ENCODE assay signal across 24 mouse cellular contexts in genomic region chr16:94452768-94453167, GRCm38 (mm10).
A peak's percentile ranks its signal among the peaks of the same experiment; 100 is the strongest.
DNase-seq lines count a peak whose midpoint lies in the region; ATAC-seq and TF ChIP-seq lines count a peak whose summit lies in the region.
"Had no signal": no experiment of that assay in that cellular context is flagged by ENCODE, and none has a peak within 500 bp of the region (broad histone marks: within the 10 kb centered on the region; RNA-seq: fewer than 3 reads in every experiment).

No protein-coding gene starts in this region.

- no peak overlapping the region for H3K4me2 ChIP-seq in kidney, embryonic 16.5 days (replicated peaks; ENCODE audit: low read depth, low read length)
- H3K4me2 ChIP-seq in stomach, embryonic 14.5 days (replicated peaks; ENCODE audit: low read depth, low read length): no peak overlapping the region
- H3K4me2 ChIP-seq in stomach, postnatal 0 days (replicated peaks; ENCODE audit: low read depth): no peak overlapping the region
- no peak overlapping the region for H3K4me2 ChIP-seq in intestine, postnatal 0 days (replicated peaks; ENCODE audit: low read depth)
- no peak overlapping the region for H3K4me2 ChIP-seq in forebrain, embryonic 16.5 days (ENCODE audit: low read length)
- H3K4me2 ChIP-seq: forebrain, embryonic 13.5 days; heart, embryonic 12.5 days; heart, embryonic 15.5 days; hindbrain, embryonic 13.5 days had no signal

- H3K4me1 ChIP-seq in kidney, embryonic 16.5 days (ENCODE audit: insufficient read depth, low read length): peaks cover 18% of the 10 kb centered on the region
- H3K4me1 ChIP-seq in stomach, embryonic 14.5 days (ENCODE audit: control insufficient read depth, insufficient read depth, low read length): 0 out of 2 replicates have a peak, but pooled peaks cover 3% of the 10 kb centered on the region
- H3K4me1 ChIP-seq in stomach, postnatal 0 days (replicated peaks; ENCODE audit: control insufficient read depth, insufficient read depth): no peaks in the 10 kb centered on the region
- H3K4me1 ChIP-seq in intestine, postnatal 0 days (replicated peaks; ENCODE audit: control insufficient read depth, insufficient read depth, low read length): no peaks in the 10 kb centered on the region; the same call in 1 of the 2 replicates
- no peaks in the 10 kb centered on the region for H3K4me1 ChIP-seq in forebrain, embryonic 16.5 days (replicated peaks; ENCODE audit: control insufficient read depth, insufficient read depth, low read length)
- H3K4me1 ChIP-seq: forebrain, embryonic 10.5 days; forebrain, embryonic 13.5 days; heart, embryonic 12.5 days; heart, embryonic 15.5 days; hindbrain, embryonic 10.5 days; hindbrain, embryonic 13.5 days had no signal

- TF ChIP-seq CTCF in stomach, postnatal 0 days (IDR thresholded peaks at IDR 0.05; ENCODE audit: low read depth): no peak
- no peak for TF ChIP-seq CTCF in Patski (IDR thresholded peaks at IDR 0.05)
- TF ChIP-seq CTCF in intestine, postnatal 0 days (IDR thresholded peaks at IDR 0.05; ENCODE audit: low read depth): no peak

- CTCF ChIA-PET in Patski (lab: Charles Lee): interaction anchor here (3.3 kb wide), 1 partner anchor 10 kb away, joined by 15 read pairs; no protein-coding TSS in a partner anchor

- in situ Hi-C loops in Patski (cut with MboI; ENCODE audit: low pct_unique_long_range_greater_than_20kb): no loop called here

- H3K36me3 ChIP-seq in kidney, embryonic 16.5 days (ENCODE audit: insufficient read depth, low read length): peaks cover 63% of the 10 kb centered on the region
- H3K36me3 ChIP-seq in stomach, embryonic 14.5 days (ENCODE audit: control insufficient read depth, insufficient read depth, low read length): peaks cover 82% of the 10 kb centered on the region
- peaks cover 4% of the 10 kb centered on the region for H3K36me3 ChIP-seq in stomach, postnatal 0 days (ENCODE audit: control insufficient read depth, insufficient read depth, low read length)
- peaks cover 33% of the 10 kb centered on the region for H3K36me3 ChIP-seq in intestine, postnatal 0 days (ENCODE audit: control insufficient read depth, insufficient read depth)
- peaks cover 55% of the 10 kb centered on the region for H3K36me3 ChIP-seq in forebrain, embryonic 16.5 days (ENCODE audit: control insufficient read depth, insufficient read depth)

- H3K27ac ChIP-seq in kidney, embryonic 16.5 days (ENCODE audit: low read length): peak overlapping the region; percentile 66; the same call in 1 of the 2 replicates
- H3K27ac ChIP-seq in stomach, embryonic 14.5 days (ENCODE audit: low read length): 0 out of 2 replicates have a peak overlapping the region, but pooled peaks have one; percentile 21
- H3K27ac ChIP-seq in stomach, postnatal 0 days (replicated peaks): no peak overlapping the region
- peak overlapping the region; percentile 79; the same call in 1 of the 2 replicates for H3K27ac ChIP-seq in intestine, postnatal 0 days (ENCODE audit: low read depth, low read length)
- H3K27ac ChIP-seq in forebrain, embryonic 16.5 days (ENCODE audit: low read length): no peak overlapping the region
- H3K27ac ChIP-seq: forebrain, embryonic 10.5 days; forebrain, embryonic 13.5 days; gastrocnemius, adult 2 months; heart, embryonic 15.5 days; hindbrain, embryonic 10.5 days; hindbrain, embryonic 13.5 days had no signal

- ATAC-seq in kidney, embryonic 16.5 days (ENCODE audit: low FRiP score, low TSS enrichment): no peak
- no peak for ATAC-seq in stomach, embryonic 14.5 days (ENCODE audit: insufficient number of reproducible peaks, insufficient read depth, low FRiP score, low read depth)
- ATAC-seq in stomach, postnatal 0 days (ENCODE audit: low FRiP score, low TSS enrichment): no peak
- peak; percentile 70 for ATAC-seq in Patski
- ATAC-seq in intestine, postnatal 0 days: no peak
- ATAC-seq in forebrain, embryonic 16.5 days: no peak
- ATAC-seq: forebrain, embryonic 13.5 days; forebrain, postnatal 0 days; hindbrain, embryonic 16.5 days had no signal

- DNase-seq in kidney, adult 8-10 months: no peak
- no peak for DNase-seq in stomach, postnatal 0 days (ENCODE audit: low spot score)
- DNase-seq in Patski (ENCODE audit: low read depth, low spot score): peak; percentile 41
- DNase-seq in adrenal gland, postnatal 4 days (ENCODE audit: low spot score in 2 of 2): no peak
- DNase-seq: cerebellum, adult 11-12 months; cerebellum, adult 8-10 months; cerebellum, postnatal 10 days; forebrain, postnatal 0 days; gastrocnemius, adult 2 months; gastrocnemius, postnatal 25 days; heart, adult 18-20 months; heart, postnatal 10 days; heart, postnatal 36 days had no signal

- 35% methylated on average over 4 of the region's 4 CpGs for WGBS in kidney, embryonic 16.5 days
- 74% methylated on average over 4 of the region's 4 CpGs for WGBS in stomach, embryonic 14.5 days
- WGBS in stomach, postnatal 0 days: 69% methylated on average over 4 of the region's 4 CpGs
- WGBS in intestine, postnatal 0 days: 76% methylated on average over 4 of the region's 4 CpGs
- WGBS in forebrain, embryonic 16.5 days: 85% methylated on average over 4 of the region's 4 CpGs

- POLR2A ChIA-PET in Patski (lab: Charles Lee): interaction anchor here (0.6 kb wide), 1 partner anchor 15 kb away, joined by 3 read pairs; no protein-coding TSS in a partner anchor

- no peak for TF ChIP-seq EP300 in stomach, postnatal 0 days (optimal IDR thresholded peaks at IDR 0.05)

- no peaks in the 10 kb centered on the region for H3K27me3 ChIP-seq in kidney, embryonic 16.5 days (ENCODE audit: insufficient read depth, low read length)
- H3K27me3 ChIP-seq in stomach, embryonic 14.5 days (ENCODE audit: control insufficient read depth, insufficient read depth, low read length): no peaks in the 10 kb centered on the region
- H3K27me3 ChIP-seq in stomach, postnatal 0 days (ENCODE audit: control insufficient read depth, insufficient read depth, low read length): no peaks in the 10 kb centered on the region
- H3K27me3 ChIP-seq in Patski: no peaks in the 10 kb centered on the region
- no peaks in the 10 kb centered on the region for H3K27me3 ChIP-seq in intestine, postnatal 0 days (replicated peaks; ENCODE audit: control insufficient read depth, insufficient read depth, low read length)
- no peaks in the 10 kb centered on the region for H3K27me3 ChIP-seq in forebrain, embryonic 16.5 days (replicated peaks; ENCODE audit: control insufficient read depth, insufficient read depth, low read length)
- H3K27me3 ChIP-seq: forebrain, embryonic 13.5 days; heart, embryonic 12.5 days; heart, embryonic 15.5 days; hindbrain, embryonic 13.5 days had no signal

- no peak overlapping the region for H3K4me3 ChIP-seq in kidney, embryonic 16.5 days (ENCODE audit: low read length)
- H3K4me3 ChIP-seq in stomach, embryonic 14.5 days (ENCODE audit: low read depth, low read length): no peak overlapping the region
- no peak overlapping the region for H3K4me3 ChIP-seq in stomach, postnatal 0 days (ENCODE audit: low read depth, low read length)
- H3K4me3 ChIP-seq in intestine, postnatal 0 days (ENCODE audit: low read depth, low read length): no peak overlapping the region
- H3K4me3 ChIP-seq in forebrain, embryonic 16.5 days (replicated peaks; ENCODE audit: low read length): no peak overlapping the region
- H3K4me3 ChIP-seq: forebrain, embryonic 10.5 days; forebrain, embryonic 13.5 days; gastrocnemius, adult 2 months; heart, embryonic 12.5 days; heart, embryonic 15.5 days; hindbrain, embryonic 10.5 days; hindbrain, embryonic 13.5 days had no signal

- no peaks in the 10 kb centered on the region for H3K9me3 ChIP-seq in kidney, embryonic 16.5 days (ENCODE audit: low read length)
- H3K9me3 ChIP-seq in stomach, embryonic 14.5 days (ENCODE audit: control insufficient read depth, low read depth, low read length): no peaks in the 10 kb centered on the region
- H3K9me3 ChIP-seq in stomach, postnatal 0 days (ENCODE audit: control insufficient read depth, low read length): no peaks in the 10 kb centered on the region
- no peaks in the 10 kb centered on the region for H3K9me3 ChIP-seq in intestine, postnatal 0 days (ENCODE audit: control insufficient read depth)
- no peaks in the 10 kb centered on the region for H3K9me3 ChIP-seq in forebrain, embryonic 16.5 days (ENCODE audit: control insufficient read depth, low read length)
- H3K9me3 ChIP-seq: forebrain, embryonic 10.5 days; forebrain, embryonic 13.5 days; heart, embryonic 12.5 days; heart, embryonic 15.5 days; hindbrain, embryonic 10.5 days; hindbrain, embryonic 13.5 days had no signal

- no peak overlapping the region for H3K9ac ChIP-seq in kidney, embryonic 16.5 days (replicated peaks; ENCODE audit: low read length)
- H3K9ac ChIP-seq in stomach, embryonic 14.5 days (replicated peaks; ENCODE audit: low read depth, low read length): no peak overlapping the region
- no peak overlapping the region for H3K9ac ChIP-seq in stomach, postnatal 0 days (ENCODE audit: low read length)
- H3K9ac ChIP-seq in intestine, postnatal 0 days (ENCODE audit: low read depth, low read length): no peak overlapping the region
- H3K9ac ChIP-seq in forebrain, embryonic 16.5 days (replicated peaks; ENCODE audit: low read depth, low read length): no peak overlapping the region
- H3K9ac ChIP-seq: forebrain, embryonic 13.5 days; forebrain, postnatal 0 days; heart, embryonic 12.5 days; heart, embryonic 15.5 days; hindbrain, embryonic 13.5 days had no signal

Comparison
In these comparisons a context has a peak if more than half of its experiments do, and no peak if none do; other contexts are left out.
1. H3K27ac ChIP-seq: peak in kidney, embryonic 16.5 days (single experiment), stomach, embryonic 14.5 days (single experiment) and intestine, postnatal 0 days (single experiment); none in stomach, postnatal 0 days (single experiment) and forebrain, embryonic 16.5 days (single experiment).